Mouse (Mus musculus): ENCODE results near the gene Adamts18.
A peak's percentile ranks its signal among the peaks of the same experiment; 100 is the strongest.

The Adamts18 gene

DNA sequence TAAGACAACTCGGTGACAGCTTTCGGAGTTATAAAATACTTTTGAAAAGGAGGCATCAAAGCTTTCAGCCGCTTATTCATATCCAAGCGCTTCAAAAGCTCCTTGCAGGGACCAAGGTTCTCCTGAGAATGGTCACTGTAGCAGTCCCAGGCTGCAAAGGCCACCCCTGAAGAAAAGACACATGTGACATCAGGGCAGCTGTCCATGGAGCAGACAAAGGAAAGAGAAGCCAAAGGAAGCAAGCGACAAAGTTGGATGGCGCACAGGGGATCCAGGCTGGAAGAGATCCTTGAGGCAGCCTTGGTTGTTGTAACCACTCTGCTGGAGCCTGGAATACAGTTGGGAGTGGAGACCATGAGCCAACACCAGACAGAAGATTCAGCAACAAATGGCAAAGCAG is 10.3 kb downstream of the Adamts18 start:
- peak in 1 of 2 experiments; percentile 33 for DNase-seq

DNA sequence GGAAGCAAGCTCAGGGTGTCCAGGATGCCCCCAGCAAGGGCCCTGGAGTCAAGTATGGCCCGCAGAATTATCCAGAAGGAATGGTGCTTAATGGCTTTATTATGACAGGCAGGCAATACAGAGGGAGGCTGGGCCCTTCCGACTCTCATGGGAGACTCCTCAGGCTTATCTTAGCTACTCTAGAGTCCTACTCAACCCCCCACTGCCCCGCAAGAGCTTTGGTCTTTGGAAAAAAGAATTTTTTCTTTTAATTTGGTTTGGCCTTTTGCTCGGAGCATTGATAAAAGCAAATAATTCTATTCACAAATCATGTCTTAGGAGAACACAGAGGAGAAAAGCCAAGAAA is 11.0 kb downstream of the Adamts18 start:
- no peak for DNase-seq

DNA sequence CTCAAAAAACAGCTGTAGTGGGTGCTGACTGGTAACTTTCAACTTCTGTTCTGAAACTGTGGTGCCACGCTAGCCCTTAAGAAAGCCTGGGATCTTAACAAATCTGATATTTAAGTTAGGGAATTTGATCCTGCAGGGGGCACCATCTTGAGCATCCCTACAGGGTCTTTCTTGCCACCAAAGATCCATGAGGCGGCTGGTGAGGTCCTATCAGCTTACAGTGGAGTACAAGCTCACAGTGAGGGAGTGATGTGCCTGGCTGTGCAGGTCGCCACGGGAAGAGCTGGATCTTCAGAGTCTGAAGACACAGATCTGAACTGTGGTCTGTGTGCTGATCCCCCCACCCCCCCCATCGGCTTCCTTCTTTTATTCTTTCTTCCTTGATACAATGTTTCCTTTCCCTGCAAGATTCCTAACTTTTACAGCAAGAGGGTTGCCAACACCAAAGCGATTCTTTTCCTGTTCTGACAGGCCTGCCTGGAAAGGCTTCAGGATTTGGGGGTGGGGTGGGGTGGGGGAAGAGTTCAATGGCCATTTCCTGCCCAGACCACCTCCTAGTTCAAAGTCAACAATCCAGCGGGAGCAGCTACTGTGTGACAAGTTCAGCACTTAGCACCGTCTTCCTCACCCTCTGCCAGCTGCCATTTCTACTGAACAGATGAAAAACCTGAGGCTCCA is 11.5 kb downstream of the Adamts18 start:
- no peak for DNase-seq

DNA sequence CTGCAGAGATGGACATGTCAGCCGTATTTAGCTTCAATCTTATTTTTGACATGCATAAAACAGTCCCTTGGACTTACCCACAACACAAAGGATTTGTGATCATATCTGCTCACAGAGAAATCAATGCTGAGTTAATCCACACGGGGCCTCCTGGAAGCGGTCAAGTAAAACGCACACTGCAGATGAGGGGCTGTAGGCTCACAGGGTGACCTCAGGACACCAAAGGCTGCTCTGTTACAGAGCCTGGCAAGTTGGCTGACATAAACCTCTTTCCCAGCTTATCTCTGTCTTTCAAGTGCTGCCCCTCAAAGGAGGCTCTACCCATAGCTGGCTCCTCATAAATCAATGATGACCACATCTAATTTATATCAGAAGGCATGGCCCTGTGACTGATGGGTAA is 14.9 kb downstream of the Adamts18 start:
- DNase-seq, result no peak

DNA sequence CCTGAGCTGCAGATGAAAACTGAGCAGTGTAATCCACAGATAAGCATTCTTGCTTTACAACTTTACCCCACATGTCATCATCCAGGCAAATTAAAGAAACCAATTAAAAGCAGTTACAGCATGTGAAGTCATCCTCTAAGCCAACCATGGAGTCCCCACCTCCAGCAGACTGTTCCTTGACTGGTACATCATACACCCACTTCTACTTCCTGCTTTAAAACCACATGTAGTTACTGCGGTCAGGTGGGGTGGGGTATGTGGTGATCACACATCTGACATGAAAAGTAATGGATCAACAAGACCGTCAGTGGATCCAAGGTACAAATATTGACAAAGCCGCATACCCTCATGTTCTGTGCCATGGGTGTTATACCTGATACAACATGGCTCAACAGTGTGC is 21.3 kb downstream of the Adamts18 start:
- DNase-seq, result no peak

DNA sequence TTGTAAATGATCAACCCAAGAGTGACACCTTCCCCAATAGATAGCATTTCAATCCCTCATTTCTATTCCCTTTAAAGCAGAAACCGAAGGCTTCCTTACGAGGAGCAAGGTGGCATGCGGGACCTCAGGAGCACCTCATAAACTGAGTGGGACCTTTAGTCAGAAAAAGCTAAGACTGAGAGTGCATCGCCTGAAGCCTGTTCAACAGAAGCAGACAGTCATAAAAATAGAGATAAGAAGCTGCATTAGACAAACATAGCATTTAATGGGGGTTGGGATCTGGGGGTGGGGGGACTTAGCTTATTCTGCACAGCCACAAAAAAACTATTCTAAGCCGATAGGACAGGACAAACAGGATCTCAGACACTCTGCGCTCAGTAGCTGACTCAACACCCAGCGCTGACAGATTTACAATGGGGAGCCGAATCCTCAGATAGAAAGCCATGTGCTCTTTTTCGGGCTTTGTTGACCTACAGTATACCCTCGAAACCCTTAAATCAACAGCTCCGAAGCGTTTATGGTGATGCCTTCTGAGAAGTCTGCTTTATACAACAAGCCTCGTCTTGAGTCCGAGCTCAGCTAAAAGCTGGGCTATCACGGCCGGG is 27.5 kb downstream of the Adamts18 start:
- no peak for DNase-seq

DNA sequence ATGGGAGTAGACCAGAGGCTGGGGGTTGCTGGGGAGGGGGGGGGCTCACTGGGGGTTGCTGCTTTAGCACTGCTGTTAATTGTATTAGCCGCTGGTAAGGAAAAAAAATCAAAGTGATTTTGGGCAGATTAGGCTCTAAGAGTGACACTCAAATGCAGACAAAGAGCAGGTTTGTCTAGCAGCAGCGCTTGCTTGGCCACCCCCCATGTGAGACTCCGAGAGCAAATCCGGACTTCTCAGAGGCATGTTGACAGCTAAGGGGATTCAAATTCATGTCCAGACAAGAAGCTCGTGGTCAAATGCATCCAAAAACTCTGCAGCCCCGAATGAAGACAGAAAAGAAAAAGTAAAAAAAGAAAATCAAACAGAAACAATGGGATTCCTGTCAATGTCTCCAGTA is 34.6 kb downstream of the Adamts18 start:
- no peak for DNase-seq

DNA sequence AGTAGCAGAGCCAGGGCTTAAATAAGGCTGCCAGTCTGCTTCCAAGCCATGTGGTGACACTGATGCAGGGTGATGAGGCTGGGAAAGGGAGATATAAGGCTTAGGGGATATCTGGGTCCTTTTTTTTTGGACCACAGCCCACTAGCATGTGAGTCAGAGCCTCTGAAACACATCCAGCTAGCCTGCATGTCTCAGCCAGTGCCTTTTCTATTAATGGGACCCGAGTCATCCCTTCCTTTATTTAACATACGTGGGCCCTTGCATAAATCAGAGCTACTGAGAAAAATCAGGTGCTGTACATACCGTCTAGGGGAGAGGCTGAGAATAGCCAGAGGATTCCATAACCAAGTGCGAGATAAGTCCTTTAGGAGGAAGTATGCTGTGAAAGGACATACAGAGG is 37.0 kb downstream of the Adamts18 start:
- peak in 1 of 2 experiments; percentile 33 for DNase-seq

DNA sequence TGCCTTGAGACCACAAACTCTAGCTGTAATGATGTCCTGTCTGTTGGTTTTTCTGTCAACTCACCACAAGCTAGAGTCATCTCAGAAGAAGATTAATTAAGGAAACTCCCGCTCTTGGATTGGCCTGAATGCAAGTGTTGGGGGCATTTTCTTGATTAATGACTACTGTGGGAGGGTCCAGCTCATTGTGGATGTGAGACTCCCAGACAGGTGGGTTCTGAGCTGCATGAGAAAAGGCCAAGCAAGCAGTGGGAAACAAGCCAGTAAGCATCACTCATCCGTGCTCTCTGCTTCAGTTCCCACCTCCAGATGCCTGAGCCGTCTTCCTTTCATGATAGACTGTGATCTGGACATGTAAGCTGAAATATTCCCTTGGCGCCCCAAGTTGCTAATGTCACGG is 38.6 kb downstream of the Adamts18 start:
- no peak for DNase-seq

DNA sequence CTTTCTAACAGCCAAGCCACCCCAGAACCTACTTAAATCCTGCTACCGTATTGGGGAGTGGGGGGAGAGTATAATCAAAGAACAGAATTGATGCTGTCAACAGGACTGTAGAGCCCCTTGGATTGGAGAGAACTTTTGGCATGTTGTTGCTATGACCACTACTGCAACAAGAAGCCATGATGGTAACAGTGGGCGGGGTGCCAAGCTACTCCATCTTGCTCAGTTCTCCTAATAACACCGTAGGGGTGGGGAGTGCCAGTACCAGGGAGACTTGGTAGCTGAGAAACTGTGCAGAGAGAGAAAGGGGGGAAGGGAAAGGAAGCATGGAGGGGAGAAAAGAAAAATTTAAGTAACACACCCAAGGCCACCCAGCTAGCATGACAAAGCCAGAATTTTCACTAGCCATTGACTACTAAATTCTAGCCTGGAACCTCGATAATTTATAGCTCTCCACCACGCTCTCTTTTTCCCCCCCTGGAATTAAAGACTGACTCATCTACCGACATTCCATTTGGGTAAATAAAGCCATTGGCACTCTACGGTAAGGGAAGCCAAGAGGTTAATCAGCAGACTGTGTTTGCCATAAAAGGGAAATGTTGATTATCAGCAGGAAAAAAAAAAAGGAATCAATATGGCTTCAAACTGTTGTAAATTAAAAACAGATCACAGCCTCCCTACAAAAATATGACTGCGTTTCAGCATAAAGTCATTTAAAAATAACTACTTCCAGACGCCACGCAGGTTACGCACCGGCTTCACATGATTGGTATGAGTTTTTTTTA is 44.5 kb downstream of the Adamts18 start:
- peak in 1 of 2 experiments; percentile 39 for DNase-seq

DNA sequence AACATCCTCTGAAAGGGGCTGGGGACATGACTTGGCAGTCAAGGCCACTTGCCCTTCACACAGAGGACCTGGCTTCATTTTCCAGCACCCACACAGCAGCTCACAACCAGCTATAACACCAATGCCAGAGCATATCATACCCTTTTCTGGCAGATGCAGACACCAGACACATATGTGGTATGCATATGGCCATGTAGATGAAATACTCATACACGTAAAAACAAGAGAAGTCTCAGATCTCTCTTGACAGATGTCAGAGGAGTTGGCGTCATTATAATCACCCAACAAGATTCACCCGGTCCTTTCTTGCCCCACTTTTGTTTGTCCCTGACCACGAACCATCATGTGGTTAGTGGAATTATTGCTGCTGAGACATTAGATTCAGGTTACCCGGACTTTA is 47.0 kb downstream of the Adamts18 start:
- DNase-seq, result no peak

DNA sequence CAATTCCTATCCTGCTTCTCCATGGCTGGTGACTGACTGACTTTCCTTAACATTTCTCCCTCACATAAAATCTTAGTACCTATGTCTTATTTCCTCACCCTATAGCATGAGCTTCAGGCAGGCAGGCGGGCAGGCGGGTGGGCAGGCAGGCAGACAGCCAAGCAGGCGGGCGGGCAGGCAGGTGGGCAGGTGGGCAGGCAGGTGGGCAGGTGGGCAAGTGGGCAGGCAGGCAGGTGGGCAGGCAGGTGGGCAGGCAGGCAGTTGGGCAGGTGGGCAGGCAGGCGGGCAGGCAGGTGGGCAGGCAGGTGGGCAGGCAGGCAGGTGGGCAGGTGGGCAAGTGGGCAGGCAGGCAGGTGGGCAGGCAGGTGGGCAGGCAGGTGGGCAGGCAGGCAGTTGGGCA is 48.0 kb downstream of the Adamts18 start:
- DNase-seq, result peak in 1 of 2 experiments; percentile 34

DNA sequence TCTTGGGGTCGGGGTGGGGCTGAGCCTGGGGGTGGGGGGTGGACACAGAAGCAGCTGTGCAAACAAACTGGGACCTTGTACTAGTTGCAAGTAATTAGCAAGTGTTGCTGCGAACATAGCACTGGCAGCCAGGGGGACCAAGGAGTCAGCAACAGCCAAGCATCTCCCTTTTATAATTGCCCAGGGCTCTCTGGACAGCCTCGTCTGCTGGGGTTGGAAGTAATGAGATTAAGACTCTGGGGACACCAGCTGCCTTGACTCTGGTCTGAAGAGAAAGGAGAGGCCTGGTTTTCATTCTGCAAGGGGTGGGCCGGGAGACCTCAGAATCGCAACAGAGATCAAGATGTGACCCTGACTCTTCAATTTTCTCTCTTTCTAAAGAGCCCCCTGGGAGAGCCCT is 49.0 kb downstream of the Adamts18 start:
- DNase-seq, result no peak

DNA sequence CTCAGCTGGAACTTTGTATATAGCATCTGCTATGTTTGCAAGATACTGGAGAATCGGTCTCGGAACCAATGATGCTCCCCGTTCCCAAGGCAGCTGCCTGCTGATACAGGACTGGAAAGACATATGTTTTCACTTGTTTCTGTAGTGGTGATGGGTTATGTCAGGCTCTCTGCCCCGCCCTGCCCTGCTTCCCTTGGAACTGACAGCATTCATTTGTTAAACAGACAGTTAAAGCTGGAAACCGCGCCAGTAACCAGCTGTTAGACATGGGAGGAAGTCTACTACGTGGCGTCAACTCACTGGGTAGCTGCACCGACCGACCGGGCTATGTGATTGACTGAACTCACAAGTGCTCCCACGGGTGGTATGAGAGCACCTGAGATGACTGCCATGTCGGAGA is 56.7 kb downstream of the Adamts18 start:
- DNase-seq, result peak in 1 of 2 experiments; percentile 10

DNA sequence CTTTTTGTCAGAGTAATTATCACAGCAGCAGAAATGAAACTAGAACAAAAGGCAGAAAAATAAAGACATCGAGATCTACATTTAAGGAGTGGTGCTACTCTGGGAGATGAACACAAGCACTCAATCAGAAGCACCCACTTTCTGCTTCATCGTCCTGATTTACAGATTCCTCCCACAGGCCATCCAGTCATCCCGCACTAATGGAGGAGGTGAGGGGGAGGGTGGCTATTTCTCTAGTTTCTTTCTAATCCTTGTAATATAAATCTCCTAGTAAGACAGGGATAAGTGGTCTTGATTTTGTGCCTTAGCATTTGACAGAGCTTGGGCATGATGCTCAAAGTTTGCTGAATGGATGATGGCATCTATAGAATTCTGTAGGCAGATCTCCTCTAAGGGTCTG is 57.5 kb downstream of the Adamts18 start:
- DNase-seq, result no peak

DNA sequence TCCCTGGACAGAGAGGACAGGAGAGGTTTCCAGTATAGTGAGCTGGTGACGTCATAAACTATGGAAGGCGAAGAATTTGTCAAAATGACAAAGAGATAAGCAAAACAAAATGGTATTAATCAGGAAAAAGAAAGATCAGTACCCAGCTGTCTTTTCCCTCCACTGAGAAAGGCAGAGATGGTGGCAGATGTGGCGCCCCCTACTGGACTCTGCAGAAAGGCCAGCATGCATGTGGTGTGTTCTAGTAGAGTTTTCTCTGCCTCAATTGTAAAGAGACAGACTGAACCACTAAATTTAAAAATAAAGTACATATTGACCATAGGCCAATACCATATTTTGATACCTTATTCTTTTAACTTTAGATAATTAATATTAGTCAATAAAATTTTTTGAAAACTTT is 64.8 kb downstream of the Adamts18 start:
- no peak for DNase-seq

DNA sequence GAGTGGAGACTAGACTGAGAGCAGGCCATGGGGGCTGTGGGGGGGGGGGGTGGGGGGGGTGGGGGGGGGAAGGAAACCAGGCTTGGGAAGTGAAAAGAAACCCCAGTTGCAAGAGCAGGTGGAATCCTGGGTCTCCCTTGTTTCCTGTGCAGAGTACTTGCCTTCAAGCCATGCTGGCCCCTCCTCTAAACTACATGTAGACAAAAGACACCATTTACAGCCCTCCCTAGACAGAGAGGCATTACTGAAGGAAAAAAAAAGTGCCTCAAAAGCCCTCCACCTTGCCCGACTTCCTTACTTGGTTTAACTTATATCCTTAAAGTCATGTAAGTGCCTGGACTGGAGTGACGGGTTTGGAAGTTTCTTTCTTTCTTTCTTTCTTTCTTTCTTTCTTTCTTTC is 67.0 kb downstream of the Adamts18 start:
- no peak for DNase-seq

DNA sequence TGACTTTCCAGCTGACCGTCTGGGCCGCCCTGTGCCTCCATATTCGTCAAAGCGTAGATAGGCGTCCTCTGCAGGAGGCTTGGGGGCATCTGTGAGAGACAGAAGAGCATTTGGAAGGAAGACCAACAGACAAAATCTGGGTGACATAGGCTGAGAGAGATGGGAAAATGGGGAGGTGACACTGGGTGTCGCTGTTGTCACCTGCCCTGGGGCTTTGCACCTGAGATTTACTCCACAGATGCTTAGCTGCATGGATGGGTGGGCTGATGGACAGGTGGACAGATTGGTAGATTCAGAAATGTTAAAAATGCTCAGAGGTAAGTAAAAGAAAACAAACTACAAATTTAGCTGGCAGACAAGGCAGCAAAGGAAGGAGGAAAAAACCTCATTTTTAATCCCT is 73.2 kb downstream of the Adamts18 start:
- DNase-seq, result peak; percentile 46 to 51

DNA sequence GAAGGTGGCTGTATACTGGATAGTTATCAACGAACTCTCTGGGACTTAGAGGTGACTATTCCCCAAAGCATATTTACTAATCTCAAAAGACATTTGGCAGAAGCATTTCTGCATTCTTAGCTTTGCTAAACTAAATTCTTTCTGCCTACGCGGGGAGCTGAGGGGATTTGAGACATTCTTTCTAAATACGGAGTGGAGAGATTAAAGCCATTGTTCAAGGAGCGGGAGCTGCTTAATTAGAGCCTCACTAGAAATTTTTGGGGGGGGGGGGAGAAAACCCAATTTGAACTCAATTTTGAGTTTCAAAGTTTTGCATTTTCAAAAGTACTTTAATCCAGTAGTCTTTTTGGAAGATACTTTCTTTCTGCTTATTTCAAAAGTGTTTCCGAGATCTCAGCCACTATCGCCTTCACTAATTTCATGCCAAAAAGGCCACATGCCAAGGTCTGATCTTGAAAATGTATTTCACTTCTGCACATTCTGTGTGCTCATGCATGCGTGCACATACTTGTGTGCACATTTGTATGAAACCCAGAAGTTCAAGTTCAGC is 79.6 kb downstream of the Adamts18 start:
- no peak for DNase-seq

DNA sequence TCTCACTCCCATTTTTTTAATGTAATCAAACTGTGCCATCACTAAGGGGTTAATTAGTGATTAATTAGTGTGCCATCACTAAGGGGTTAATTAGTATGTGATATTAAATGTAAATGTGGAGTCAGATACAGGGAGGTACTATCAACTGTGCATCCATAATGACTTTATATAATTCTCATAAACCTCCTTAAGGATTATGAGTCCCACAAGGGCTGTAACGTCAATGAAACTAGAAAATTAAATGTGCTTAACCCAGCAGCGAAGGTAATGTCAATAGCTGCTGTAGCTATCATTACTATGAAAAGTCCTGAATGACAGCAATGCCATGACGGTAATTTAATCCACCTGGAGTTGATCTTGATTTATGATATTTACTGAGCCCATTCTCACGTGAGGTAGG is 83.4 kb downstream of the Adamts18 start:
- DNase-seq, result no peak

DNA sequence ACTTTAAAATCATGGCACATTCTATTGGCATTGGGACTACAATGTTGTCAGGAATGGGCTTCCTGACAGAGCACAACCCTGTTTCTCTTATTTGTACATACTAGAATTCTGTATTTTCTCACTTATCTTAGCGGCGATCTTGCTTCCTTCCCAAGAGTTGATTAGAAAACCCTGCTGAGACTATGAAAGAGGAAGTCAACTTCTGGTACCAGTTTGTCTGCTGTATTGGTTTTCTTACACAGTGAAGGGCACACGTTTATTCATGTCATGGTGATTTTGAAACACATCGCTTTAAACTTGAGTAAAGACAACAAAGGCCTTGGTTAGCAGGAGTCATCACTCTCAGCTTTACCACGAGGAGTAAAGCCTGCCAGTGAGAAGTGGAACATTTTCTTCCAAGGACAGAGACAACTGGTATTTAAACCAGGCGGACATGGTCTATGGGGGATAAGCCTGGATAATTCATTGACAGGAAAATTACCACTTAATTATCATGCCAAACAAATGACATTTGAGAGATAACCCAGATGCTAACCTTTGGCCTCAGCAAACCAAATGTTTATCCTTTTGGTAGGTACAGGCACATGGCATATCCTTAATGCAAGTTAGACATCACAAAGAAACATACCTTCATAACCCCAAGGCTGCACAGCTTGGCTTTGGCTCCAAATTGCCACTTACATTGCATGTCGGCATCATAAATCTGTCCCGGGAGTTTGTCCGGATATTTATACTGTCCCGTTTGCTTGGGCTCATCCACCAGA is 84.8 kb downstream of the Adamts18 start:
- no peak for DNase-seq

DNA sequence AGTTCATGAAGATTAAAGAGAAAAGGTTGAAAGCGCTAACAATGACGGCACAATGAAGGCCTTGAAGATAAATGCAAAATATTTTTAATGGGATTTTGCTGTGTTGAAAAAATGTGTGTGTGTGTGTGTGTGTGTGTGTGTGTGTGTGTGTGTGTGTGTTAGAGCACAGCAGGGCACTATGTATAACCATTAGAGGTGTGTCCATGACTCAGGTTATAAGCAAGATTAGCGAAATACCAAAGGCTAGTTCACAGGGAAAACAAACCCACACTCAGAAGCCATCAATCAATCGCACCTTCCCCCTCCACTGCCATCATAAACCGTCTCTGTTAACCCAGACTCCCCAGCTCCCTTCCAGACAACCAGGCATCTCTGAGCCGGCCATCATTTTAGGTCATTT is 86.4 kb downstream of the Adamts18 start:
- DNase-seq, result no peak

DNA sequence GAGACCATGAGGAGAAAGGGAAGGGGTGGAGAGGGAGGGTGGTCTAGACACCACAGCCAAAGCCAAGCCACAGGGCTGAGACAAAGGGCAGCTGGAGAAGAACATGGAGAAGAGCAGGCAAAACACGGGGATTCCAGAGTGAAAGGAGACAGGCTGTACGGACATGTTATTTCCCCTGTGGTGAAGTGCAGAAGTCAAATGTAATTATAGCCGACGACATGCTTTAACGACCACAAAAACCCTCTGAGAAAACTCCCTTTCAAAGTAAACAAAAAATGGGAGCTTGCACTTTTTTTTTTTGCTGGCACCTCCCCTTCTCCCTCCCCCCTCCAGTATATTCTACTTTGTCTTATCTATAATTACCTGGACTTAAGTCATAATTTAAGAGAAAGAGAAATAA is 92.7 kb downstream of the Adamts18 start:
- no peak for DNase-seq

All from cerebellum, postnatal 36 days (tissue).